In the genomic region with DNA sequence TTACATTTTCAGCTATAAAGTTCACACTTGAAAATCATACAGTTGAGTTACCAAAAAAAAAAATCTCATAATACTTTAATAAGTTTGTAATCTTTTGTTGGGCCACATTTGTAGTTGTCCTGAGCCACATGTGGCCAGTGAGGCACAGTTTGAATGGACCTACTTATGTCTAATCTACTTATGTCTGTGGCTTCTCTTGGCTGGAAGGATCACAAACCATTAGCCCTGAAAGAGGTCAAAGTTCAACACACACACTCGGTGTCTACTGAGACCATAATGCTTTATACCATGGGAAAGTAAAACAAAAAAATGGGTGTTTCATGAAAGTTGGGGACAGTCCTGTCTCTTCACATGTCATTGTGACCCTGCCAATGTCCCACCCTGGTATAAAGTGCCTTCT, we compare ENCODE assay signal across 18 mouse cellular contexts. TPM values are rescaled to one million over a fixed set of nuclear protein-coding genes. Genes with fewer than 3 reads are reported as not detected.
"Had no signal": no experiment of that assay in that cellular context is flagged by ENCODE, and none has a peak within 500 bp of the region (broad histone marks: within the 10 kb centered on the region; RNA-seq: fewer than 3 reads in every experiment).

No protein-coding gene starts in this region.

- H3K4me2 ChIP-seq: limb, embryonic 15.5 days; liver, embryonic 13.5 days; midbrain, embryonic 15.5 days; neural tube, embryonic 12.5 days; stomach, embryonic 15.5 days had no signal

- H3K4me3 ChIP-seq: limb, embryonic 15.5 days; liver, embryonic 13.5 days; midbrain, embryonic 10.5 days; midbrain, embryonic 15.5 days; neural tube, embryonic 12.5 days; stomach, embryonic 15.5 days had no signal

- DNase-seq: kidney, adult 9 months; kidney, postnatal 36 days; layer of hippocampus, adult 9-11 months; layer of hippocampus, postnatal 36 days; liver, embryonic 13.5 days; lung, adult 2 months; lung, postnatal 36 days; right cerebral cortex, postnatal 14 days; thymus, adult 2 months; thymus, postnatal 25 days had no signal

- H3K27me3 ChIP-seq: limb, embryonic 15.5 days; liver, embryonic 13.5 days; midbrain, embryonic 15.5 days; neural tube, embryonic 12.5 days; stomach, embryonic 15.5 days had no signal

- H3K27ac ChIP-seq: kidney, postnatal 0 days; limb, embryonic 15.5 days; liver, embryonic 13.5 days; midbrain, embryonic 15.5 days; neural tube, embryonic 12.5 days; stomach, embryonic 15.5 days had no signal

- H3K9me3 ChIP-seq: limb, embryonic 15.5 days; liver, embryonic 13.5 days; midbrain, embryonic 10.5 days; midbrain, embryonic 15.5 days; stomach, embryonic 15.5 days had no signal

- ATAC-seq: lung, postnatal 0 days; midbrain, embryonic 15.5 days had no signal

- H3K36me3 ChIP-seq: limb, embryonic 15.5 days; liver, embryonic 13.5 days; midbrain, embryonic 10.5 days; midbrain, embryonic 15.5 days; neural tube, embryonic 12.5 days; stomach, embryonic 15.5 days had no signal

- H3K9ac ChIP-seq: limb, embryonic 15.5 days; liver, embryonic 13.5 days; midbrain, embryonic 15.5 days; neural tube, embryonic 12.5 days; stomach, embryonic 15.5 days had no signal

RNA-seq across cellular contexts. Expression of a gene that starts 3.1 kb away (rescaled TPM):
- total RNA-seq: monocyte, adult 5-6 weeks had no signal
